Mouse (Mus musculus) liver, embryonic 14.5 days (tissue): ENCODE data around the gene Esr2. TPM values are rescaled to one million over a fixed set of nuclear protein-coding genes. Genes with fewer than 3 reads are reported as not detected.

Source experiments
- ATAC-seq: fragments of 200-750 bp; cut with Nextera tagmentation; 2 replicates; pipeline ENCODE4 v1.8.0; 2017; ENCODE audit warnings: moderate number of reproducible peaks, mild to moderate bottlenecking, moderate library complexity; ENCODE audit not compliant: insufficient read depth
- DNase-seq, 3 experiments: peaks; one replicate each; pipeline ENCODE4 v3.0.0-alpha.2; 2012 to 2013; ENCODE audit warnings: low read depth in 3 of 3, low spot score in 3 of 3
- H3K27ac ChIP-seq: fragments of 300-500 bp; sonication (generic); 2 replicates; pipeline ENCODE4 v1.5.1; 2014; ENCODE audit warnings: moderate library complexity, mild to moderate bottlenecking, control low read depth, inconsistent platforms
- H3K27me3 ChIP-seq: fragments of 300-500 bp; sonication (generic); 2 replicates; pipeline ENCODE4 v1.6.1; 2014; ENCODE audit warnings: mild to moderate bottlenecking, low read length, moderate library complexity; ENCODE audit not compliant: control insufficient read depth, insufficient read depth
- H3K36me3 ChIP-seq: fragments of 300-500 bp; sonication (generic); replicated peaks from 2 replicates; pipeline ENCODE4 v1.6.1; 2014; ENCODE audit warnings: low read depth; ENCODE audit not compliant: control insufficient read depth, insufficient read depth
- H3K4me1 ChIP-seq, 2 experiments: fragments of 200-500 bp in 1 of 2; fragments of 300-500 bp in 1 of 2; sonication (generic) in 1 of 2; replicated peaks; 2 replicates each; pipeline ENCODE4 v1.6.1; 2012 to 2014; ENCODE audit warnings: antibody characterized with exemption in 1 of 2, inconsistent platforms in 1 of 2, low read length in 1 of 2; ENCODE audit not compliant: control insufficient read depth in 2 of 2, insufficient read depth in 2 of 2
- H3K4me2 ChIP-seq: fragments of 300-500 bp; sonication (generic); 2 replicates; pipeline ENCODE4 v1.6.1; 2014; ENCODE audit warnings: low read depth, mild to moderate bottlenecking, control low read depth, moderate library complexity
- H3K4me3 ChIP-seq, 2 experiments: fragments of 200-500 bp in 1 of 2; fragments of 300-500 bp in 1 of 2; sonication (generic) in 1 of 2; 2 replicates each; pipeline ENCODE4 v1.5.1; 2012 to 2014; ENCODE audit warnings: low read depth in 2 of 2, low read length in 2 of 2, mild to moderate bottlenecking in 2 of 2, control low read depth in 1 of 2, inconsistent platforms in 1 of 2, moderate library complexity in 1 of 2; ENCODE audit not compliant: insufficient read depth in 1 of 2
- H3K9ac ChIP-seq: fragments of 300-500 bp; sonication (generic); replicated peaks from 2 replicates; pipeline ENCODE4 v1.6.1; 2014; ENCODE audit warnings: mild to moderate bottlenecking, control low read depth, moderate library complexity
- H3K9me3 ChIP-seq: fragments of 300-500 bp; sonication (generic); 2 replicates; pipeline ENCODE4 v1.6.1; 2016; ENCODE audit warnings: low read length, mixed read lengths; ENCODE audit not compliant: control insufficient read depth
- CTCF ChIP-seq: IDR thresholded peaks from 2 replicates; pipeline ENCODE4 v1.5.1; 2016; ENCODE audit warnings: antibody characterized with exemption, low read depth, control low read depth
- EP300 ChIP-seq: IDR thresholded peaks from 2 replicates; pipeline ENCODE4 v1.6.1; 2016; ENCODE audit warnings: antibody characterized with exemption, low read depth
- WGBS: fragments of 180-500 bp; shearing (Covaris S2); extraction: QIAGEN DNeasy Blood & Tissue Kit; methylation state at CpG from one replicate; pipeline ENCODE4 v1.1.7; 2014; ENCODE audit not compliant: insufficient replicate concordance; 5-methylcytosine and 5-hydroxymethylcytosine counted together
- polyA plus RNA-seq, 2 experiments: library from polyadenylated mRNA; depleted of rRNA in 1 of 2; stranded (reverse) in 1 of 2; unstranded in 1 of 2; fragments of >200 nt; fragmentation: Nextera tagmentation in 1 of 2; extraction: Ambion mirVana in 1 of 2; gene quantifications; 2 replicates each; pipeline versions ENCODE4 v1.2.1 to v1.2.3; 2012 to 2014

Gene Esr2
- polyA plus RNA-seq, 2 experiments = 0.01 TPM; not detected in 1

DNA sequence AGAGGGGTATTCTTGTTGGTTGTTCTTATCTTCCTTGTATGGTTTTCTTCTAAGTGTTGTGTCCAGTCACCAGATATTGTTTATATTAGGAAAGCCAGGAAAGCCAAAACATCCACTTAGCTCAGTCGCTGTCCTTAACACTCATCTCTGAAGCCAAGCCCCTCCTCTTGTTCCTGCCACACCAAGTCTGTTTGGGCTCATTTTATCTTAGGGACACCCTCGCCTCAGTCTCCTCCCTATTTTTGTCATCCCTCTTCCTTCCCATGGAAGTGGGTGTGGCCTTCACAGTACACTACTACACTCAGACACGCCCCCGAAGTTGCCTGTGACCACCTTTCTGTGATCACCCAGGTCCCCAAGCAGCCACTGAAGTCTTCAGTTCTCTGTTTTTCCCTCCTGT, 44.5 kb downstream of the Esr2 start:
- Histone ChIP-seq H3K27me3 (no peaks in the 10 kb centered on the region), H3K4me2 (no peak overlapping the region), H3K27ac (no peak overlapping the region), H3K4me3 (no peak overlapping the region), H3K36me3 (no peaks in the 10 kb centered on the region), H3K9me3 (no peaks in the 10 kb centered on the region), H3K9ac (no peak overlapping the region), H3K4me1 (no peaks in the 10 kb centered on the region)
- ATAC-seq = no peak
- no peak for TF ChIP-seq CTCF
- TF ChIP-seq EP300 = no peak
- no peak for DNase-seq
- 57% methylated on average over 4 of the region's 4 CpGs for WGBS

DNA sequence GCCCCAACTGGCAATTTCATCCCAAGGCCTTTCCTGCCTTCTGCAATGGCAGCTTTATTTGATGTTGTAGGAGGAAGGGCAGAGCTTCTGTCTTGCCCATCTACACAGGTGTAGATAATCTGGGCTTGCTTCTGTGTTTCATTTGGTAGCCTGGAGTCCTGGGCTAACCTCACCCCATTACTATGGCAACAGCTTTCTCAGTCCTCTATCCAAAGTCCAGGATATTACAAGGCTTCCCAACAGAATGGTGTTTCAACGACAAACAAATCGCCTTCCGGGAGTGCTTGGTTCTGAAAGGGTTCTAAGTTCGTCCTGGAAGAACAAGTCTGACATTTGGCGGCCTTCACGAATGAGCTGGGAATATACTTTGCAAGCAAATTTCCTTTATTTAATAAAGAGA, 46.2 kb downstream of the Esr2 start:
- no peak for TF ChIP-seq CTCF
- TF ChIP-seq EP300 = no peak
- DNase-seq = no peak
- H3K4me1 ChIP-seq = no peaks in the 10 kb centered on the region
- no peaks in the 10 kb centered on the region for H3K36me3 ChIP-seq
- no peak overlapping the region for H3K27ac ChIP-seq
- H3K9ac ChIP-seq = no peak overlapping the region
- no peaks in the 10 kb centered on the region for H3K9me3 ChIP-seq
- H3K27me3 ChIP-seq = no peaks in the 10 kb centered on the region
- ATAC-seq = no peak
- H3K4me3 ChIP-seq = no peak overlapping the region
- WGBS = 60% methylated on average over 6 of the region's 6 CpGs
- H3K4me2 ChIP-seq = no peak overlapping the region

DNA sequence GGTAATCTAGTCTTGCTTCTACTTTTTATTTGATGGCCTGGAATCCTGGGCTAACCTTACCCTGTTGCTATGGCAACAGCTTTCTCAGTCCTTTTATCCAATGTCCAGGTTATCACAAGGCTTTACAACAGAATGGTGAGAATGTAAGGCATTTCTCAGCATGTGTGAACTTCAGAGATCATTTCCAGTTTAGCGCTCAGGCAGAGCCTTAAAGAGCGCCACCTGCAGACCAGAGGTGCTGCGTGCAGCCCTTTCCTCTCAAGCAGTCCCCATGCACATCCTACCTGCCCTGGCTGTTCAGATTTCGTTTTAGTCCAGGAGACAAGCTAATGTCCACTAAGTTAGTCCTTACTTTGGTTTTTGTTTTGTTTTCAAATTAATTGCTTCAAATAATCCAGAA, 46.8 kb downstream of the Esr2 start:
- TF ChIP-seq EP300 = no peak
- TF ChIP-seq CTCF = peak; percentile 67
- Histone ChIP-seq H3K36me3 (no peaks in the 10 kb centered on the region), H3K4me2 (no peak overlapping the region), H3K27ac (no peak overlapping the region), H3K27me3 (no peaks in the 10 kb centered on the region), H3K4me3 (no peak overlapping the region), H3K4me1 (no peaks in the 10 kb centered on the region), H3K9me3 (no peaks in the 10 kb centered on the region), H3K9ac (no peak overlapping the region)
- ATAC-seq = no peak
- 17% methylated on average over 4 of the region's 4 CpGs for WGBS
- no peak for DNase-seq

DNA sequence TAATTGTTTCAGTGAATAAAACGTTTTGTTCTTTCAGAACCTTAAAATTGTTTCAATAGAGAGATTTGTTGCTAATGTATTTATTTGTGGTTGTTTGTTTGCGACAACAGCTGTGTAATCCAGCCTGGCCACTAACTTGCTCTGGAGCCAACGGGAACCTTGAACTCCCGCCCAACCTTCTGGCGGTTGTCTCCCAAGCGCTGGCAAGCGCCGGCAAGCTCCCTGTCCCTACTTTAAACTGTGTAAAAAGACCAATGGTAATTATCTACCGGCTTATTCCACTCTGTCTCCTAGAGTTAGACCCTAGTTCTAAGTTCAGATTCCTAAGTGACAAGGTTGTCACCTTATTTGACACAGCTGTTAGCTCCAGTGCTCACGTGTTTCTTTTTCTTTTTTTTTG, 48.2 kb downstream of the Esr2 start:
- Histone ChIP-seq H3K4me3 (no peak overlapping the region), H3K9ac (no peak overlapping the region), H3K27me3 (no peaks in the 10 kb centered on the region), H3K4me1 (no peaks in the 10 kb centered on the region), H3K4me2 (no peak overlapping the region), H3K36me3 (no peaks in the 10 kb centered on the region), H3K9me3 (no peaks in the 10 kb centered on the region), H3K27ac (no peak overlapping the region)
- TF ChIP-seq EP300 = no peak
- no peak for TF ChIP-seq CTCF
- 64% methylated on average over 10 of the region's 10 CpGs for WGBS
- ATAC-seq (no peak), DNase-seq (no peak)

DNA sequence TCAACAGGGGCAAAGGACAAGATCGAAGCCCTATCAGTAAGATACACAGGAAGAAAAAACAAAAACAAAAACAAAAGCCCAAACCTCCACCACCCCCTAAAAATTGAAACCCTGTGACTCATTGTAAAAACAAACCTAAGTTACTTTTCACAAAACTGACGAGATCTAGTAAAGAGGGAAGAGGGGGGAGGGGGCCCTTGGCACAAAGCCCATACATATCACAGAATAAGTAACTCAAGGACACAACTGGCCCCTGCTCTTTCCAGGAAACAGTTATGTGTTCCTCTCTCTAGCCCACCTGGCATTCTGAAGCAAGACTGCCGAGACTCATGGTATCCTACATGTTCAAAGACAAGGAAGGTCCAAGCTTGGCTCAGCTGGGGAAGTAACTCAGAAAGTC, 48.8 kb downstream of the Esr2 start:
- no peaks in the 10 kb centered on the region for H3K4me1 ChIP-seq
- H3K27me3 ChIP-seq = no peaks in the 10 kb centered on the region
- no peaks in the 10 kb centered on the region for H3K9me3 ChIP-seq
- H3K27ac ChIP-seq = no peak overlapping the region
- no peaks in the 10 kb centered on the region for H3K36me3 ChIP-seq
- TF ChIP-seq EP300 (no peak), CTCF (no peak)
- DNase-seq = no peak
- H3K4me2 ChIP-seq = no peak overlapping the region
- no peak for ATAC-seq
- H3K9ac ChIP-seq = no peak overlapping the region
- H3K4me3 ChIP-seq = no peak overlapping the region
- WGBS = 36% methylated on average over 3 of the region's 3 CpGs
